Mouse (Mus musculus) ovary, postnatal 10 days (tissue): Measurements from ENCODE around the gene Eif4g3.
A peak's percentile ranks its signal among the peaks of the same experiment; 100 is the strongest.
"Not testable (repeated sequence)": the region's sequence is repeated elsewhere in the genome, so short reads cannot be mapped to it uniquely, and the experiment has no call there.

Source experiments
- DNase-seq: peaks from one replicate; pipeline ENCODE4 v3.0.0; 2022; ENCODE audit warnings: low spot score

Eif4g3 gene

GRCm38 (mm10) chr4:137992890-137993289, at the start of gene Eif4g3:
Gene Eif4g3 (plus strand): TSS chr4:137993022.
- no peak for DNase-seq

- no peak for DNase-seq
These were observed 49.3 kb upstream of the Eif4g3 start for GRCm38 (mm10) chr4:137943540-137943939.

GRCm38 (mm10) chr4:137945376-137945775, 47.4 kb upstream of the Eif4g3 start:
- DNase-seq, result no peak

GRCm38 (mm10) chr4:137946419-137946818, 46.4 kb upstream of the Eif4g3 start:
- no peak for DNase-seq

GRCm38 (mm10) chr4:137952840-137953239, 40.0 kb upstream of the Eif4g3 start:
- DNase-seq, result peak; percentile 48

GRCm38 (mm10) chr4:137954184-137954583, 38.6 kb upstream of the Eif4g3 start:
- no peak for DNase-seq

- DNase-seq, result no peak
These were observed 37.9 kb upstream of the Eif4g3 start for GRCm38 (mm10) chr4:137954926-137955396.

- DNase-seq, result no peak
These were observed 36.6 kb upstream of the Eif4g3 start for GRCm38 (mm10) chr4:137956260-137956659.

- no peak for DNase-seq
These were observed 32.7 kb upstream of the Eif4g3 start for GRCm38 (mm10) chr4:137959889-137960665.

GRCm38 (mm10) chr4:137960757-137961156, 32.1 kb upstream of the Eif4g3 start:
- no peak for DNase-seq

GRCm38 (mm10) chr4:137962643-137963350, 30.0 kb upstream of the Eif4g3 start:
- DNase-seq, result no peak

- no peak for DNase-seq
These were observed 29.4 kb upstream of the Eif4g3 start for GRCm38 (mm10) chr4:137963431-137963830.

GRCm38 (mm10) chr4:137963881-137964584, 28.8 kb upstream of the Eif4g3 start:
- DNase-seq, result peak; percentile 42

- DNase-seq, result no peak
These were observed 28.3 kb upstream of the Eif4g3 start for GRCm38 (mm10) chr4:137964585-137964930.

- no peak for DNase-seq
These were observed 24.6 kb upstream of the Eif4g3 start for GRCm38 (mm10) chr4:137968203-137968602.

- DNase-seq, result not testable (repeated sequence)
These were observed 22.1 kb upstream of the Eif4g3 start for GRCm38 (mm10) chr4:137970623-137971199.

GRCm38 (mm10) chr4:137974856-137975432, 17.9 kb upstream of the Eif4g3 start:
- DNase-seq, result not testable (repeated sequence)

GRCm38 (mm10) chr4:137979066-137979644, 13.7 kb upstream of the Eif4g3 start:
- not testable (repeated sequence) for DNase-seq

GRCm38 (mm10) chr4:137982869-137983268, 10.0 kb upstream of the Eif4g3 start:
- no peak for DNase-seq

GRCm38 (mm10) chr4:137984212-137984611, 8.6 kb upstream of the Eif4g3 start:
- DNase-seq, result no peak

GRCm38 (mm10) chr4:137984746-137985145, 8.1 kb upstream of the Eif4g3 start:
- no peak for DNase-seq

- no peak for DNase-seq
These were observed 3.4 kb upstream of the Eif4g3 start for GRCm38 (mm10) chr4:137989426-137989825.
